Mouse (Mus musculus) lung, adult 18-20 months (tissue): ENCODE measurements around the gene Usp26.

ENCODE experiments used
- DNase-seq, 2 experiments: peaks; one replicate each; pipeline ENCODE4 v3.0.0; 2022; ENCODE audit warnings: mixed read lengths in 2 of 2

Usp26 gene

GRCm38 (mm10) chrX:51801133-51801532, at the start of gene Usp26:
Gene Usp26 (minus strand): TSS chrX:51801233.
- DNase-seq = no peak

- DNase-seq = no peak
Observed at GRCm38 (mm10) chrX:51814466-51815247, 13.6 kb upstream of the Usp26 start.

DNA sequence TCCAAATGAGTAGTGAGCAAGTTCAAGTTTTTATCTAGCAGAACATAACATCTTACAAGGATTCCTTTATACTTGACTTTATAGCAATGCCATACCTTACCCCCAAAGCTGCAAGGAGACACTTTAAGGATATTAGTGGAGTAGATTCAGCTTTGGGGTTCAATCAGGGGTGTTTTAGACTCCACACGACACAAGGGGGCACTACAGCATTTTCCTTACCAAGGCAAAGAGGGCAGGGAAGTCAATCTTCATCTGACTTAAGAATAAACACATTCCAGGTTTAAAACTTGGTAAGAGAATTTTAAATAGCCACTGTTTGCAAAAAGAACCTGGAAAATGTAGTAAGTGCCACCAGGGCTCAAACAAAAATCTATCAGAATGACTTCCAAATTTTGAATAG, 33.6 kb downstream of the Usp26 start:
- peak in 1 of 2 experiments; percentile 2 for DNase-seq

DNA sequence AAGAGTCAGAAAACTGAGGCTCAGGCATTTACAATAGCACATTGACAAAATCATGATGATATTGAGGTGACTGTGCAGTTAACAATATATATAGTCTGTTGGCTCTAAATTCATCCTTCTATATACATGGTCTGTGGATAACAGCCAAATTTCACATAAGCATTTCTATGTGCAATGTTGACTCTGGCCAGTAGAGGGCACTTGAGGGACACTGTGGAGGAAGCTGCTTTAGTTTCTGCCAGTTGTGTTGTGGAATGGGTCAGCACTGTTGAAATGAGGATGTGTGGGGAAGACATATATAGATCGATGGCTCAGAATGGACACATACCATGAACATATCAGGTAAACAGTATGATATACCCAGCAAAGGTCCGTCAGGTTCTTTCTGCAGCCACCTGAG, 64.6 kb downstream of the Usp26 start:
- peak in 1 of 2 experiments; percentile 12 for DNase-seq

DNA sequence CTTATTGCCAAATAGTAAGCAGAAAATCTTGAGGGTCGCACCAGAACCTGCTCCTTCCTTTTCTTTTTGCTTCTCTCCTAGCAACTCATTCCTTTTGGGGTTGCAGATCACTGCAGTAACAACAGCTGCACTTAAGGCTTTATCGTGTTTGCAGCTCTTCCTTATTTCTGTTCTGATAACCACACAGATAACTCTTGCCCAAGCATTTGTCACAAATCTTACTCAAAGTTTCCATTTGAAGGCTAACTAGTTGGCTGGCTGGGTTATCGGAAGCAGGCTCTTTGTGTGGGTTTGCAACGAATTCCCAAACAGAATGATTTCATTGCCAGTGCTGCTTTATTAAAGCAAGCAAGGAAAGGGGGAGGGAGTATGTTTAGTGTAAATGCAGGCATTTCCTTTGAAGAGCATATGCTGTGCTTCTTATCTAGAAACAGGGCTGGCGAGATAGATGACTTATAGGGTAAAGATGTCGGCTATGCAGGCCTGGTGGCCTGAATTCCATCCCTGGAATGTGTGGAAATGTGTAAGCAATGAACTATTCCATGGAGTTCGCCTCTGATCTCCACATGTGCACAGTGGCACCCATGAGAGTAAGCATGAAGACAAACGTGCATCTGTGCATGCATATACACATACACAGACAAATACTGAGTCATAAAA, 86.8 kb downstream of the Usp26 start:
- no peak for DNase-seq

DNA sequence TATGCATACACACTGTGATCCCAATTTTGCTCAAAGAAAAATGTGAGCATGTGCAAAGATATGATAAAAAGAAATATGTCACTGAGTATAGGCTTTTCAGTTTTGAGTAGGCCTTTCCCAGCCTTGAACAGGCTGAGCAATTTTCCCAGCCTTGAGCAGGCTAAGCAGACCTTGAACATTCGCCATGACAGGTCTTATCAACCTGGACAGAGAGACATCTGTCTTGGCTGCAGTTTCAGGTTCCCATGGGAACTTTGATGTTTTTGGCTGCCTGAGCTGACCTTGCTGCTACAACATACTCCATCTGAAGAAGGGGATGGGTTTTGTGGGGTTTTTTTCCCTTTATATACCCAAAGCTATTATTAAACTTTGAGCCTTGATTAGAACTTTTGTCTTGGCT, 88.0 kb downstream of the Usp26 start:
- DNase-seq = no peak
